Mouse (Mus musculus) monocyte, adult 5-6 weeks (primary cell): ENCODE results near the gene Fgf10. TPM values are rescaled to one million over a fixed set of nuclear protein-coding genes. Genes with fewer than 3 reads are reported as not detected.

Experiments used
- ATAC-seq: fragments of 153-309, 156-312 bp; replicated peaks from 2 replicates; pipeline ENCODE4 v1.8.0; 2017; ENCODE audit warnings: mild to moderate bottlenecking; ENCODE audit not compliant: low TSS enrichment, insufficient number of reproducible peaks, severe bottlenecking, poor library complexity, low FRiP score
- total RNA-seq: library from RNA; stranded (forward); fragments of 200-1000, 200-491, 200-594 nt; gene quantifications from 3 replicates; pipeline ENCODE4 v1.2.3, GENCODE M21; 2017

Gene Fgf10
- total RNA-seq, 1 experiment from 2014 or later, result not detected

DNA sequence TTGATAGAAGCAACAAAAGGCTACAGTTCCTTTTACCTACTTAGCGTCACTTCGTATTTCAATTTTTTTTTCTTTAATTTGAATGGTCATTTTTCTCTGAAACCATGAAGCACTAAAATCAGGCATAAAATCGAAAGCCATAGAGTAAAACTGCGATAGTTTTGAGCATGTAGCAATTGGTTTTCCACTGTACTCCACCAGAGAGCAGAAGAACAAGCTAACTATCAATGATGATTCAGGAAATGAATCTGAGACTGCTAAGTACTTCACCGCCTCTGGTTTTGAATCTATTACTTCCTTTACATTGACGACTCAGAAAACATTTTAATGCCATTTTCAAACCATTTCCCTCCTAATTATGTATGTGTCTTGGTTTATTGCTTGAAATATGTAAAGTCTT is 150.2 kb downstream of the Fgf10 start:
- no peak for ATAC-seq

DNA sequence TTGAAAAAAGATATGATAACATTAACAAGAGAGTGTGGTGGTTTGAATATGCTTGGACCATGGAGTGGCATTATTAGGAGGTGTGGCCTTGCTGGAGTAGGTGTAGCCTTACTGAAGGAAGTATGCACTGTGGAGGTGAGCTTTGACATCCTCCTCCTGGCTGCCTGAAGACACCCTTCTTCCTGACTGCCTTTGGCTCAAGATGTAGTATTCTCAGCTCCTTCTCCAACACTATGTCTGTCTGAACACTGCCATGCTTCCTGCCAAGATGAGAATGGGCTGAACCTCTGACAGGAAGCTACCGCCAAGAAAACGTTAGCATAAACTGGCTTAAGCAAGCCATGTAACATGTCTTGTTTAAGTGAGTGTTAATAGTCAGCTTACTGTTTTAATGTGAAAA is 153.5 kb downstream of the Fgf10 start:
- ATAC-seq, result no peak

DNA sequence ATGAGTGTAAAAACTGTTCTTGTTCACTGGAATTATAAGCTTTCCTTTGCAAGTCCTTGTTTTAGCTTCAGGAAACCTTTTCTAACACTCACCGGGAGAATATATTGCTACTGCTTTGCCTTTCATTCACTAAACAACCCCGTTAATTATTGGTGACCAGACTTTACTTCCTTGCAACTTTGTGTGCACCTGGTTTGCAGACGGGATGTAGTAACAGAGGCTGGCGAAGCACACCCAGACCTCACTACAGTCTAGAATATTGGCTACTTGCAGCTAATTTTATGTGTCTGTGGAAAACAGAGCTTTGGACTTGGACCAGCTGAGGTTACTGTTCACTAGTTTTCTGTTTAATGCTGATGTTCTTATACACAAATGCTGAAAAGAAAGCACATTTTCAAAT is 155.5 kb downstream of the Fgf10 start:
- no peak for ATAC-seq

DNA sequence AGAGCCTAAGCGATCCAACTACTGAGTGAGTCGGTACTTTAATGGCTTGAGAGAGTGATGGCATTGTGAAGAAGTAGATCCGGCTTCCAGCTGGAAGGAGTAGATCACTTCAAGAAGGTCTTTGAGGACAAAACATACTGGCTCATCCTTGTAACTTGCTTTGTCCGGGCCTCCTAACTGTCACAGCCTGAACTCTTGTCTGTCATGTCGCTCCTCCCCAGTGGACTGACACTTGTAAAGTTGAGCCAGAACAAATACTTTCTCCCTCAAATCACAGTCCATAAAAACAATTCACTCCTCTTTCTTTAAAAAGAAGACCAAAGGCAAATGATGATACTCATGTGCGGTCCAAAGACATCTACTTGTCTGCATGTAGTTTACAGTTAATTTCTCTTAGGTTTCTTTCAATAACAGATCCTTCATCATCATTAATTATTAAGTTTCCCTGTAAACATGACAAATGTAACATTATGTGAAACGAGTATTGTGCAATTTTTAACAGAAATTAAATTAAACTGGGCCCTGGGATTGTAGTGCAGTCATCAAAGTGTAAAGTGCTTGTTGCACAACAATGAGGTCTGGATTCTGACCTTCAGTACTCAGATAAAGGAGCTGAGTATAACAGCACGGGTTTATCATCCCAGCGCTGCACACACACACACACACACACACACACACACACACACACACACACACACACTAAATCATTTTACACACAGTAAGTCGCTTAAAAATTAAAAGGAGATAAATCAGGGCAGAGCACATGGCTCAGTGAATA is 159.2 kb downstream of the Fgf10 start:
- no peak for ATAC-seq

DNA sequence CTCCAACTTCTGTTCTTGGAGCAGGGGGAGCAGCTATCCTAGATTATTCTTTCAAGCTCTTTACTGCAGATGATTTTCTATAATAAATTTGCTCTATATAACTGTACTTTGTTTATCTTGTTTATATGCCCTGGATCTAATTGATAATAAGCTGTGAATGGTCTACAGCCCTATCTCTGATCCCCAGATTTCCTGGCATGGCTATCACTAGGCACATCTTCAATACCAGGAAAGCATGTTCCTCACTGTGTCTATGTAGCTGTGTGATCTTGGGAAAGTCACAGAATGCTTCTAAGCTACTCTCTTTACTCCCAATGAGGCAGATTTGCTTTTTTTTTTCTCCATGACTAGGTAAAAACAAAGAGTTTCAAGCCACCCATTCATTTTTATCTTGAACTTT is 164.4 kb downstream of the Fgf10 start:
- no peak for ATAC-seq

DNA sequence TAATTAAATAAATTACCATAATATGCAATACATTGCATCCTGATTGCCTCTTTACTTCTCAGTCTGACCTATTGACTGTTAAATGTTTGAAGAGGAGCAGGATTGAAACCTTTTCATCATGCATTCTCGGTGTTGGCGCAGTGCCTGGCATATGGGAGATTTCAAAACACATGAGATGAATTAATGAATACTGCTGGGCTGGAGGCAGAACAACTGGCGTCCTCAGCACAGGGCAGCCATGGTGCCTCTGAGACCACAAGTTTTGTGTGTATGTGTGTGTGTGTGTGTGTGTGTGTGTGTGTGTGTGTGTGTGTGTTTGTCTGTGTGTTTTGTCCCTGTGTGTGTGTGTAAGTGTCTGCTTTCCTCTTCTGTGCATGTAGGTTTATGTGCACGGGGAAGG is 165.5 kb downstream of the Fgf10 start:
- ATAC-seq, result no peak
